Mouse (Mus musculus) hindbrain, embryonic 15.5 days (tissue): ENCODE data around the gene Dhrs13. TPM values are rescaled to one million over a fixed set of nuclear protein-coding genes. Genes with fewer than 3 reads are reported as not detected.
A peak's percentile ranks its signal among the peaks of the same experiment; 100 is the strongest.
"Not testable (repeated sequence)": the region's sequence is repeated elsewhere in the genome, so short reads cannot be mapped to it uniquely, and the experiment has no call there.

Source experiments
- ATAC-seq: fragments of 200-750 bp; cut with Nextera tagmentation; 2 replicates; pipeline ENCODE4 v1.8.0; 2017; ENCODE audit warnings: low read depth, moderate number of reproducible peaks, moderate TSS enrichment; ENCODE audit not compliant: low FRiP score
- H3K27ac ChIP-seq: fragments of 300-500 bp; sonication (generic); replicated peaks from 2 replicates; pipeline ENCODE4 v1.5.1; 2015; ENCODE audit warnings: mild to moderate bottlenecking, inconsistent platforms
- H3K27me3 ChIP-seq: fragments of 300-500 bp; sonication (generic); 2 replicates; pipeline ENCODE4 v1.6.1; 2015; ENCODE audit warnings: control low read depth, inconsistent platforms
- H3K36me3 ChIP-seq: fragments of 300-500 bp; sonication (generic); 2 replicates; pipeline ENCODE4 v1.6.1; 2015; ENCODE audit warnings: control low read depth, inconsistent platforms
- H3K4me1 ChIP-seq: fragments of 300-500 bp; sonication (generic); replicated peaks from 2 replicates; pipeline ENCODE4 v1.6.1; 2015; ENCODE audit warnings: control low read depth, inconsistent platforms
- H3K4me2 ChIP-seq: fragments of 300-500 bp; sonication (generic); 2 replicates; pipeline ENCODE4 v1.6.1; 2015; ENCODE audit warnings: moderate library complexity, mild to moderate bottlenecking, inconsistent platforms
- H3K4me3 ChIP-seq: fragments of 300-500 bp; sonication (generic); 2 replicates; pipeline ENCODE4 v1.5.1; 2015; ENCODE audit warnings: mild to moderate bottlenecking, inconsistent platforms
- H3K9ac ChIP-seq: fragments of 300-500 bp; sonication (generic); 2 replicates; pipeline ENCODE4 v1.6.1; 2015; ENCODE audit warnings: inconsistent platforms
- H3K9me3 ChIP-seq: fragments of 300-500 bp; sonication (generic); 2 replicates; pipeline ENCODE4 v1.6.1; 2016; ENCODE audit warnings: control low read depth, inconsistent platforms
- WGBS: fragments of 180-500 bp; shearing (Covaris S2); methylation state at CpG from one replicate; pipeline ENCODE4 v1.1.7; 2015; 5-methylcytosine and 5-hydroxymethylcytosine counted together
- polyA plus RNA-seq: library from polyadenylated mRNA; unstranded; fragments of >200 nt; fragmentation: Nextera tagmentation; extraction: Ambion mirVana; gene quantifications from 2 replicates; pipeline ENCODE4 v1.2.1, GENCODE M21; 2015

The Dhrs13 gene
- polyA plus RNA-seq, 1 experiment from 2014 or later: 55.6 TPM

- 86% methylated on average over 8 of the region's 8 CpGs for WGBS
- peaks cover 26% of the 10 kb centered on the region for H3K4me1 ChIP-seq
- H3K9ac ChIP-seq: no peak overlapping the region
- H3K9me3 ChIP-seq: no peaks in the 10 kb centered on the region
- no peak overlapping the region for H3K4me2 ChIP-seq
- H3K4me3 ChIP-seq: no peak overlapping the region
- H3K36me3 ChIP-seq: peaks cover 51% of the 10 kb centered on the region
- no peak overlapping the region for H3K27ac ChIP-seq
- no peaks in the 10 kb centered on the region for H3K27me3 ChIP-seq
- no peak for ATAC-seq
Measured at GRCm38 (mm10) chr11:78029240-78029639, 2.8 kb upstream of the Dhrs13 start.

DNA sequence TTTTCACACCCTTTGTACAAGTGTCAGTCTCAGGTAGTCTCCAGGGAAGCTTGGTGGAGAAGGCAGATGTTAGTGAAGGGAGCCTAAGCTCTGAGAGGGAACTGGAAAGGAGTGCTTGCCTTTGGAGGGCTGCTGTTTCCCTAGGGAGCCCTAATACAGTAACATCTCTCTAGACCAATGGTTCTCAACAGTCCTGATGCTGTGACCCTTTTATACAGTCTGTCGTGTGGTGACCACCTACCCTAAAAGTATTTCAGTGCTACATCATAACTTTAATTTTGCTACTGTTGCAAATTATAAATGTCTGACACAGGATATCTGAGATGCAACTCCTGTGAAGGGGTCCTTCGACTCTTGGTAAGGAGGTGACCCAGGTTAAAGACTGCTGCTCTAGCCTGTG lies 1.5 kb upstream of the Dhrs13 start:
- no peak for ATAC-seq
- Histone ChIP-seq H3K4me3 (no peak overlapping the region), H3K4me1 (peaks cover 33% of the 10 kb centered on the region), H3K36me3 (peaks cover 40% of the 10 kb centered on the region), H3K27ac (no peak overlapping the region), H3K4me2 (no peak overlapping the region), H3K27me3 (no peaks in the 10 kb centered on the region), H3K9ac (no peak overlapping the region), H3K9me3 (no peaks in the 10 kb centered on the region)
- WGBS: 65% methylated on average over 2 of the region's 2 CpGs

DNA sequence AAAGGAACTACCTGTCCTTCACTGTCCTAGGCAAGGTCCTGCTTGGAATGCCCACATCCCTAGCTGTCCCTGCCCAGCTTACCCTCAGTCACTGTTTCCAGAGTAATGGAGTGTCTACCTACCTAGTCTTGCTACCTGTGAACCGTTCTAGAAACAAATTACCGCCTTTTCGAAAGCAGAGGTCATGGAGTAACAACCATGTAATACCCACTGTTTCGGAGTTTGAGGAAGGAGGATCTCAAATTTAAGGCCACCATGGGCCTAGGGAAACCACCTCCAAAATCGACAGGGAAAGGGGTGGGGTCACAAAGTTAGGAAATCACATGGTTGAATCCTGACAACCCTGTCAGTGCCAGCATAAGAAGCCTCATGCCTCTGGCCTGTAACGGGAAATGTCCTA lies 691 bp upstream of the Dhrs13 start:
- 41% methylated on average over 6 of the region's 6 CpGs for WGBS

DNA sequence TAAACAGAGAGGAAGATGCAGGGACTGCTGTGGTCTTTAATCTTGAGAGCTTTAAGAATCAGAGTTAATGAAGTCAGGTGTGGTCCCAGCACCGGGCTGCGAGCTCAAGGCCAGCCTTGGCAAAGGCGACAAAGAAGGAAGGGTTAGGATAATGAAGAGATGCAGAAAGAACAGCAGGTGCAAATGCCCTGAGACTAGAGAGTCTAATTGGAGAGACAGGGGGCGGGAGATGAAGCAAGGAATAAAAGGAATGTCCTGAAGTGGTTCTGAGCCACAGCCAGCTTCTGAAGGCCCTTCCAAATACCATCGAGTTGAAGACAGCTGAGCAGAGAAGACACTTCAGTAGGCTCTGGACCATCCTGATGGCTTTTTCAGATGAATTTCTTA lies 722 bp downstream of the Dhrs13 start:
- Histone ChIP-seq H3K36me3 (peaks cover 22% of the 10 kb centered on the region), H3K9me3 (no peaks in the 10 kb centered on the region), H3K4me1 (peaks cover 39% of the 10 kb centered on the region), H3K27ac (peak overlapping the region; percentile 94), H3K27me3 (no peaks in the 10 kb centered on the region), H3K9ac (peak overlapping the region; percentile 81), H3K4me3 (peak overlapping the region; percentile 60), H3K4me2 (peak overlapping the region; percentile 69)
- WGBS: 5% methylated on average over 5 of the region's 5 CpGs
- no peak for ATAC-seq

More for the DNA sequence above, 691 bp upstream of the Dhrs13 start:
- Histone ChIP-seq H3K9me3 (no peaks in the 10 kb centered on the region), H3K4me1 (peaks cover 33% of the 10 kb centered on the region), H3K36me3 (peaks cover 36% of the 10 kb centered on the region), H3K27ac (peak overlapping the region; percentile 94), H3K27me3 (no peaks in the 10 kb centered on the region), H3K4me2 (peak overlapping the region; percentile 69), H3K4me3 (peak overlapping the region; percentile 60), H3K9ac (peak overlapping the region; percentile 81; the same call in 1 of the 2 replicates)
- ATAC-seq: no peak

- no peak for ATAC-seq
- Histone ChIP-seq H3K4me1 (peaks cover 48% of the 10 kb centered on the region), H3K4me3 (no peak overlapping the region), H3K27ac (no peak overlapping the region), H3K4me2 (peak overlapping the region; percentile 69), H3K9me3 (no peaks in the 10 kb centered on the region), H3K27me3 (no peaks in the 10 kb centered on the region), H3K9ac (no peak overlapping the region), H3K36me3 (peaks cover 11% of the 10 kb centered on the region)
- WGBS: 93% methylated on average over 23 of the region's 23 CpGs
Measured at GRCm38 (mm10) chr11:78033931-78034617, 2.0 kb downstream of the Dhrs13 start.

DNA sequence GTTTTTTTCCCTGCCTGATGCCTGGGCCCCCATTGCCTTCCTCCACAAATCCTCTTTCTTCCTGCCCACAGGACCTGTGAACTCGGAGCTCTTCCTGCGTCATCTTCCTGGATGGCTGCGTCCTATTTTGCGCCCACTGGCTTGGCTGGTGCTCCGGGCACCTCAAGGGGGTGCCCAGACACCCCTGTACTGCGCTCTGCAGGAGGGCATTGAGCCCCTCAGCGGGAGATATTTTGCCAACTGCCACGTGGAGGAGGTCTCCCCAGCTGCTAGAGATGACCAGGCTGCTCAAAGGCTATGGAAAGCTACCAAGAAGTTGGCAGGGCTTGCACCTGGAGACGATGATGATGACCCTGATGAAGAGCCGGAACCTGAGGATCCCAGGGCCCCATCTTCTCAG lies 4.7 kb downstream of the Dhrs13 start:
- no peak overlapping the region for H3K4me3 ChIP-seq
- H3K4me2 ChIP-seq: no peak overlapping the region
- H3K9ac ChIP-seq: no peak overlapping the region
- WGBS: 84% methylated on average over 10 of the region's 10 CpGs
- peaks cover 5% of the 10 kb centered on the region; the same call in 1 of the 2 replicates for H3K36me3 ChIP-seq
- no peaks in the 10 kb centered on the region for H3K27me3 ChIP-seq
- no peak for ATAC-seq
- H3K4me1 ChIP-seq: peaks cover 48% of the 10 kb centered on the region
- H3K9me3 ChIP-seq: no peaks in the 10 kb centered on the region
- no peak overlapping the region for H3K27ac ChIP-seq

DNA sequence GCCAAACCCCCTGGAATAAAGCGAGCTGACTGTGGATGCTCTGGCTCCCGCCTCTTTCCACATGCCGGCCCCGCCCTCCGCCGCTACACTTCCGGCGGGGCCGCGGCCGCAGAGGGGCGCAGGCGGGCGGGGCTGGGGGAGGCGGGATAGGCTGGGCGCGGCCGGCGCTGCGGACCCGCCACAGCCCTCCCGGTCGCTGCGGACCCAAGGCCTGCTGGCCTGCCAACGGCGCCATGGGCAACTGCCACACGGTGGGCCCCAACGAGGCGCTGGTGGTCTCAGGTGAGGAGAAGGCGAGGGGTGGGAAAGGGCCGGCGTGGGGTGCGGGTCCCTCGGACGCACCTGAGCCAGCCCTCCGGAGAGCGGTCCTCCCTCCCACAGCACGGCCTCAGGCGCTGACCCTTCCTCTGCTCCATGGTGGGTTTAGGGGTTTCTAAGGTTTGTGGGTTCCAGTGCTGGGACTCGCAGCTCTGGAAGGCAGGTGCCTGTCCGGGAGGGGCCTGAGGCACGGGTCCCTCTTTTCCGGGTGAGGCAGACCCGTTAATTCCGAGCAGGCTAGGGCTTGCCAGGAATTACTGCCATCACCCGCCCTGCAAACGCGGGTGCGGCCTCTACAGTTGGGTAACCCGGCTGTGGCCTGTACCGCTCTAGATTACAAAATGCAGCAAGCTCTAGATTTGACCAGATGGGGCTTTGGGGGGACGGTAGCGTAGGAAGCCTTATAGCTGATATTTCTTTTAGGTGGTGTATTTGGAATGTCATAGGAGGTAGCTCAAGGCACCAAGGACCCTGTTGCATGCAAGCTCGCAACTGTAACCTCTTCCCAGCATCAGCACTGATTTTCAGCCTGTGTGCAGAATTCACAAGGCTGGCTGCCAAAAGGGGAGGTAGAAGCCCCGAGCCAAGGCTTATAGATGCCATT lies 6.0 kb downstream of the Dhrs13 start, which contains the start of gene Flot2:
Gene Flot2, plus strand, starts transcription at position 101 of the 922 bp plus-strand sequence.
- peak within 1 kb of the TSS; percentile 67 for H3K4me2 ChIP-seq
- no peaks in the 10 kb centered on the region for H3K9me3 ChIP-seq
- peak within 1 kb of the TSS; percentile 83 for H3K4me3 ChIP-seq
- peaks cover 12% of the 10 kb centered on the region; the same call in 1 of the 2 replicates for H3K36me3 ChIP-seq
- H3K27me3 ChIP-seq: no peaks in the 10 kb centered on the region
- H3K9ac ChIP-seq: peak within 1 kb of the TSS; percentile 85
- ATAC-seq: peak; percentile 83
- H3K27ac ChIP-seq: peak within 1 kb of the TSS; percentile 88
- WGBS: 2% methylated on average over 52 of the region's 55 CpGs
- peaks cover 42% of the 10 kb centered on the region for H3K4me1 ChIP-seq

- H3K9me3 ChIP-seq: no peaks in the 10 kb centered on the region
- H3K36me3 ChIP-seq: peaks cover 8% of the 10 kb centered on the region; the same call in 1 of the 2 replicates
- no peak overlapping the region for H3K4me3 ChIP-seq
- H3K27me3 ChIP-seq: no peaks in the 10 kb centered on the region
- peaks cover 32% of the 10 kb centered on the region for H3K4me1 ChIP-seq
- no peak overlapping the region for H3K27ac ChIP-seq
- no peak overlapping the region for H3K4me2 ChIP-seq
- H3K9ac ChIP-seq: no peak overlapping the region
- ATAC-seq: no peak
- WGBS: 69% methylated on average over 2 of the region's 2 CpGs
Measured at GRCm38 (mm10) chr11:78040878-78041277, 8.8 kb downstream of the Dhrs13 start.

DNA sequence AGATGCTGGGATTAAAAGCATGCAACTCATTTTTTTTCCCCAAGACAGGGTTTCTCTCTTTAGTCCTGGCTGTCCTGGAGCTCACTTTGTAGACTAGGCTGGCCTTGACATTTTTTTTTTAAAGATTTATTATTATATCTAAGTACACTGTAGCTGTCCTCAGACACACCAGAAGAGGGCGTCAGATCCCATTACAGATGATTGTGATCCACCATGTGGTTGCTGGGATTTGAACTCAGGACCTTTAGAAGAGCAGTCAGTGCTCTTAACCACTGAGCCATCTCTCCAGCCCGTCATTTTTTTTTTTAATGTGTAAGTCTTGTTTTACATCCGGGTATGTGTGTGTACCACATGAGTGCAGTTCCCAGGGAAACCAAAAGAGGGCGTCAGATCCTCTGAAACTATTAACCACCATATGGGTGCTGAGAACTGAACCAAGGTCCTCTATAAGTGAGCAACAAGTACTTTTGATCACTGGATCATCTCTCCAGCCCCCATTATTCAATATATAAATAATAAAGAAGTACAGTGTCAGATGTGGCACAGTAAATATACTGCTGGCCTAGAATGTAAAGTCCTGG lies 10.3 kb downstream of the Dhrs13 start:
- H3K4me2 ChIP-seq, H3K27ac ChIP-seq, H3K9ac ChIP-seq, H3K4me3 ChIP-seq, H3K27me3 ChIP-seq, H3K36me3 ChIP-seq, H3K9me3 ChIP-seq, ATAC-seq: not testable (repeated sequence)
- peaks cover 28% of the 10 kb centered on the region for H3K4me1 ChIP-seq
- WGBS: 93% methylated on average over 4 of the region's 4 CpGs

DNA sequence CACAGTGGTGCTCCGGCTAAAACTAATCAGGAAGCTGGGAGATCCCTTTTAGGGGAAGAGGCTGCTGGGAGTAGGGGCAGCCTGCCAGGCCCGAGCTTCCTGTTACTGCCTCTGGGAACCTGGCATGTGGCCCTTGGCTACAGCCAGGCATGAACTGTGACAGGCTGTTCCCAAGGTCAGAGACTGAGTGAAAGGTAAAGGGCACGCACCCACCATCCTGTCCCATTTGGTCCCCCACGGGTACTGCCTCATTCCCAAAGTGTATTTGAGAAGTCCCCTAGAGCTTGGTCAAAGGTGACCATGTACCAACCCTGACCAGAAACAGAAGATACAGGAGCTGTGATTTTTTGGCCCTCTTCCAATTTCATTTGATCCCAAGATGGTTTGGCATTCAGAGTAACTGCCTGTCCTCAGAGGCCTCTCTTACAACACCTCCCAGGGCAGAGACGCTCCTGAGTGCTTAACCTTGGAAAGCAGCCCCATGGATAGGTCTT lies 12.7 kb downstream of the Dhrs13 start:
- Histone ChIP-seq H3K4me2 (no peak overlapping the region), H3K4me3 (no peak overlapping the region), H3K36me3 (peaks cover 8% of the 10 kb centered on the region; the same call in 1 of the 2 replicates), H3K9ac (no peak overlapping the region), H3K9me3 (no peaks in the 10 kb centered on the region), H3K27me3 (no peaks in the 10 kb centered on the region), H3K27ac (no peak overlapping the region), H3K4me1 (peaks cover 11% of the 10 kb centered on the region)
- 63% methylated on average over 5 of the region's 5 CpGs for WGBS
- peak; percentile 59; the same call in 1 of the 2 replicates for ATAC-seq

DNA sequence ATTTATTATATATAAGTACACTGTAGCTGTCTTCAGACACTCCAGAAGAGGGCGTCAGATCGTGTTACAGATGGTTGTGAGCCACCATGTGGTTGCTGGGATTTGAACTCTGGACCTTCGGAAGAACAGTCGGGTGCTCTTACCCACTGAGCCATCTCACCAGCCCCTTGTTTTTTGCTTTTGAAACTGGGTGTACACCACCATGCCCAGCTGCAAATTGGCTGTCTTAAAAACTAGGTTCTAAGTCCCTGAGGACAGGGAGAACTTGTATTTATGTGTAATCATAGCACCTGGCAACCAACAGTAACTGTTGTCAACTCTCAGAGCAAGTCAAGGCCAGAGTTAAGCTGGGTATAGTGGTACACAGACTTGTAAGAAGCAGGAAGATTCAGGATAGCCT lies 16.6 kb downstream of the Dhrs13 start:
- H3K27ac ChIP-seq, H3K4me2 ChIP-seq, H3K9me3 ChIP-seq, H3K4me1 ChIP-seq, H3K4me3 ChIP-seq, H3K27me3 ChIP-seq, ATAC-seq, H3K9ac ChIP-seq: not testable (repeated sequence)
- 87% methylated on average over 4 of the region's 4 CpGs for whole genome bisulfite sequencing
- H3K36me3 ChIP-seq: peaks cover 11% of the 10 kb centered on the region
